Mouse (Mus musculus) left cerebral cortex, adult 11 months (tissue): ENCODE results near the gene Marveld1.
A peak's percentile ranks its signal among the peaks of the same experiment; 100 is the strongest.

ENCODE experiments used
- DNase-seq: peaks from one replicate; pipeline ENCODE4 v3.0.0; 2022; ENCODE audit warnings: low spot score

Marveld1 gene

GRCm38 (mm10) chr19:42170025-42170969 lies 23.1 kb downstream of the Marveld1 start:
- peak; percentile 90 for DNase-seq

GRCm38 (mm10) chr19:42176841-42177240 lies 29.6 kb downstream of the Marveld1 start:
- DNase-seq = no peak

GRCm38 (mm10) chr19:42177461-42177860 lies 30.3 kb downstream of the Marveld1 start:
- no peak for DNase-seq

- no peak for DNase-seq
Measured at GRCm38 (mm10) chr19:42179356-42179755, 32.2 kb downstream of the Marveld1 start.

DNA sequence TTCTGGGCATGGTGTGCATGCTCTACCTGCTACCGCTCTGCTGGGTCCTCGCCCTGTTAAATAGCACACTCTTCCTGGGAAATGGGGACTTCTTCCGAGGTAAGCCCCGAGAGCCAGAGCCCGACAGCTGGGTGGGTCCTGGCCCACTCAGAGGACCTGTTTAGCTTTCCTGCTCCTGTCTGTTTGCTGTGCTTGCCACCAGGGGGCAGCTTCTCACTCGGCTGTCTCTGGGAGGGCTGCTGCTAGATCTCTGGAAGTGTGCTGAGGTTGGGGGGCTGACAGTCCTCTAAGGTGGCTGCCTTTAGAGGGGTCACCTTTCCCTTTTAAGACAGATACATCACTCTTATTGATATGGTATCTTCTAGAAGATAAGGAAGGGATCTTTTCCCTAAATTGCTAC lies 35.5 kb downstream of the Marveld1 start:
- no peak for DNase-seq

- DNase-seq = no peak
Measured at GRCm38 (mm10) chr19:42189735-42190134, 42.5 kb downstream of the Marveld1 start.

- no peak for DNase-seq
Measured at GRCm38 (mm10) chr19:42190494-42190893, 43.3 kb downstream of the Marveld1 start.

GRCm38 (mm10) chr19:42193311-42193710 lies 46.1 kb downstream of the Marveld1 start:
- no peak for DNase-seq

DNA sequence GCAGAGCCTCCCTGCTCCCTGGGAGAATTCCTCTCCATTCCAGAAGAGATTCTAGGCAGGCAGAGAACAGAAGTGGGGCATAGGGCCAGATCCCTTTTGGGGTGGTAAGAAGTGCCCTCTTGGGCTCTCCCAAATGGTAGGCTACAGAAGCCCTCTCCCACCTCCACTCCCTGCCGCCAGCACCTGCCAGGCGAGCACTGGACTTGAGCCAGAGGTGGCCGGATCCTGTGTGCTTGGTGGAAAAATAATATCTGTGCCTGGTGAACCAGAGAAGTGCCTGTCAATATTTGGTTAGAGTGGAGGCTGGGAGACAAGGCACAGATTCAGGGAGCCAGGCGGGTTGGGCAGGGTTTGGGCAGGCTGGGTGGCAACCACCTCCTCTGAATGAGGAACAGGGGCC lies 49.2 kb downstream of the Marveld1 start:
- DNase-seq = no peak

- DNase-seq = no peak
Measured at GRCm38 (mm10) chr19:42197066-42197465, 49.9 kb downstream of the Marveld1 start.

- DNase-seq = no peak
Measured at GRCm38 (mm10) chr19:42198026-42198425, 50.8 kb downstream of the Marveld1 start.
